Comparison of ENCODE assay signal across 10 mouse cellular contexts in genomic region chr12:73350982-73351381, GRCm38 (mm10).
DNase-seq lines count a peak whose midpoint lies in the region; ATAC-seq lines count a peak whose summit lies in the region.
"Had no signal": no experiment of that assay in that cellular context is flagged by ENCODE, and none has a peak within 500 bp of the region (broad histone marks: within the 10 kb centered on the region; RNA-seq: fewer than 3 reads in every experiment).

No protein-coding gene starts in this region.

- DNase-seq in heart, postnatal 4 days = no peak
- peak; percentile 59 for DNase-seq in embryonic facial prominence, embryonic 14.5 days (ENCODE audit: low spot score)
- DNase-seq in yolk sac, embryonic 10.5 days (ENCODE audit: low spot score) = peak; percentile 67
- DNase-seq: cerebellum, adult 8-10 months had no signal

- no peak overlapping the region for H3K4me2 ChIP-seq in heart, embryonic 16.5 days (ENCODE audit: low read depth, low read length)
- H3K4me2 ChIP-seq in neural tube, embryonic 12.5 days (replicated peaks) = peak overlapping the region; percentile 28; the same call in 1 of the 2 replicates
- H3K4me2 ChIP-seq in neural tube, embryonic 15.5 days = no peak overlapping the region
- H3K4me2 ChIP-seq in embryonic facial prominence, embryonic 14.5 days (ENCODE audit: low read depth, low read length) = peak overlapping the region; percentile 23; the same call in 1 of the 2 replicates

- no peak overlapping the region for H3K9ac ChIP-seq in heart, embryonic 16.5 days (ENCODE audit: low read length)
- no peak overlapping the region for H3K9ac ChIP-seq in neural tube, embryonic 12.5 days
- no peak overlapping the region for H3K9ac ChIP-seq in neural tube, embryonic 15.5 days (replicated peaks)
- no peak overlapping the region for H3K9ac ChIP-seq in embryonic facial prominence, embryonic 14.5 days (ENCODE audit: low read depth, low read length)

- ATAC-seq in heart, embryonic 16.5 days (replicated peaks; ENCODE audit: extremely low read depth, insufficient read depth, low FRiP score) = no peak
- no peak for ATAC-seq in neural tube, embryonic 12.5 days (ENCODE audit: low FRiP score, low read depth)
- no peak for ATAC-seq in neural tube, embryonic 15.5 days (ENCODE audit: low FRiP score)
- peak; percentile 34; the same call in 1 of the 2 replicates for ATAC-seq in embryonic facial prominence, embryonic 14.5 days (ENCODE audit: low read depth)
- ATAC-seq in erythroblast, adult 5-6 weeks (replicated peaks; ENCODE audit: low FRiP score, poor library complexity, severe bottlenecking) = no peak
- ATAC-seq: forebrain, embryonic 16.5 days; lung, postnatal 0 days had no signal

- no peak overlapping the region for H3K4me3 ChIP-seq in heart, embryonic 16.5 days (ENCODE audit: low read length)
- H3K4me3 ChIP-seq in neural tube, embryonic 12.5 days = no peak overlapping the region
- no peak overlapping the region for H3K4me3 ChIP-seq in neural tube, embryonic 15.5 days (replicated peaks)
- H3K4me3 ChIP-seq in embryonic facial prominence, embryonic 14.5 days (ENCODE audit: low read depth, low read length) = no peak overlapping the region

- H3K4me1 ChIP-seq in heart, embryonic 16.5 days (ENCODE audit: control insufficient read depth, insufficient read depth, low read length) = peaks cover 15% of the 10 kb centered on the region
- peaks cover 21% of the 10 kb centered on the region for H3K4me1 ChIP-seq in neural tube, embryonic 12.5 days
- H3K4me1 ChIP-seq in neural tube, embryonic 15.5 days = peaks cover 5% of the 10 kb centered on the region; the same call in 1 of the 2 replicates
- peaks cover 17% of the 10 kb centered on the region for H3K4me1 ChIP-seq in embryonic facial prominence, embryonic 14.5 days (ENCODE audit: control insufficient read depth, insufficient read depth, low read length)

- no peaks in the 10 kb centered on the region for H3K27me3 ChIP-seq in heart, embryonic 16.5 days (ENCODE audit: control insufficient read depth, insufficient read depth, low read length)
- H3K27me3 ChIP-seq in neural tube, embryonic 12.5 days (replicated peaks) = no peaks in the 10 kb centered on the region
- H3K27me3 ChIP-seq in neural tube, embryonic 15.5 days (replicated peaks) = no peaks in the 10 kb centered on the region
- no peaks in the 10 kb centered on the region for H3K27me3 ChIP-seq in embryonic facial prominence, embryonic 14.5 days (replicated peaks; ENCODE audit: control insufficient read depth, insufficient read depth, low read length)

- peak overlapping the region; percentile 36; the same call in 1 of the 2 replicates for H3K27ac ChIP-seq in heart, embryonic 16.5 days (ENCODE audit: low read length)
- H3K27ac ChIP-seq in neural tube, embryonic 12.5 days = no peak overlapping the region
- no peak overlapping the region for H3K27ac ChIP-seq in neural tube, embryonic 15.5 days (replicated peaks)
- H3K27ac ChIP-seq in embryonic facial prominence, embryonic 14.5 days (replicated peaks; ENCODE audit: low read depth, low read length) = peak overlapping the region; percentile 73

- H3K36me3 ChIP-seq in heart, embryonic 16.5 days (ENCODE audit: control insufficient read depth, insufficient read depth) = no peaks in the 10 kb centered on the region
- H3K36me3 ChIP-seq in neural tube, embryonic 12.5 days = no peaks in the 10 kb centered on the region
- H3K36me3 ChIP-seq in neural tube, embryonic 15.5 days = peaks cover 4% of the 10 kb centered on the region; the same call in 1 of the 2 replicates
- H3K36me3 ChIP-seq in embryonic facial prominence, embryonic 14.5 days (ENCODE audit: control insufficient read depth, insufficient read depth, low read length) = no peaks in the 10 kb centered on the region

- no peaks in the 10 kb centered on the region for H3K9me3 ChIP-seq in heart, embryonic 16.5 days (replicated peaks; ENCODE audit: control insufficient read depth, low read length)
- no peaks in the 10 kb centered on the region for H3K9me3 ChIP-seq in neural tube, embryonic 12.5 days
- no peaks in the 10 kb centered on the region for H3K9me3 ChIP-seq in neural tube, embryonic 15.5 days (replicated peaks)
- H3K9me3 ChIP-seq in embryonic facial prominence, embryonic 14.5 days (ENCODE audit: control insufficient read depth, low read length) = no peaks in the 10 kb centered on the region

- WGBS in heart, embryonic 16.5 days = 35% methylated on average over 9 of the region's 9 CpGs
- 21% methylated on average over 9 of the region's 9 CpGs for WGBS in neural tube, embryonic 12.5 days
- WGBS in neural tube, embryonic 15.5 days = 26% methylated on average over 9 of the region's 9 CpGs
- WGBS in embryonic facial prominence, embryonic 14.5 days = 9% methylated on average over 9 of the region's 9 CpGs

Comparison
In these comparisons a context has a peak if more than half of its experiments do, and no peak if none do; other contexts are left out.
1. H3K4me2 ChIP-seq: peak in neural tube, embryonic 12.5 days (single experiment) and embryonic facial prominence, embryonic 14.5 days (single experiment); none in heart, embryonic 16.5 days (single experiment) and neural tube, embryonic 15.5 days (single experiment).
2. H3K27ac ChIP-seq: peak in heart, embryonic 16.5 days (single experiment) and embryonic facial prominence, embryonic 14.5 days (single experiment); none in neural tube, embryonic 12.5 days (single experiment) and neural tube, embryonic 15.5 days (single experiment).